Mouse (Mus musculus) spleen, adult 2 months (tissue): ENCODE data around the gene 4931409K22Rik. TPM values are rescaled to one million over a fixed set of nuclear protein-coding genes. Genes with fewer than 3 reads are reported as not detected.

Source experiments
- DNase-seq, 2 experiments: peaks; one replicate each; pipeline versions ENCODE4 v3.0.0 to v3.0.0-alpha.2; 2012 to 2021; ENCODE audit warnings: low spot score in 2 of 2, low read depth in 1 of 2
- H3K27ac ChIP-seq: fragments of 200-500 bp; 2 replicates; pipeline ENCODE4 v1.5.1; 2012; ENCODE audit warnings: low read length, inconsistent platforms; ENCODE audit not compliant: insufficient read depth
- H3K27me3 ChIP-seq: fragments of 200-500 bp; 2 replicates; pipeline ENCODE4 v1.6.1; 2012; ENCODE audit warnings: mild to moderate bottlenecking, moderate library complexity, low read length, inconsistent platforms; ENCODE audit not compliant: control insufficient read depth, insufficient read depth
- H3K36me3 ChIP-seq: fragments of 200-500 bp; 2 replicates; pipeline ENCODE4 v1.6.1; 2012; ENCODE audit warnings: mild to moderate bottlenecking, low read length, inconsistent platforms; ENCODE audit not compliant: control insufficient read depth, insufficient read depth
- H3K4me1 ChIP-seq: fragments of 200-500 bp; 2 replicates; pipeline ENCODE4 v1.6.1; 2011; ENCODE audit warnings: inconsistent platforms; ENCODE audit not compliant: control insufficient read depth, insufficient read depth, insufficient read length
- H3K4me3 ChIP-seq: fragments of 200-500 bp; 2 replicates; pipeline ENCODE4 v1.5.1; 2011; ENCODE audit warnings: mild to moderate bottlenecking, inconsistent platforms; ENCODE audit not compliant: insufficient read depth, insufficient read length; ENCODE audit errors: extremely low read depth
- CTCF ChIP-seq: fragments of 200-500 bp; IDR thresholded peaks from 2 replicates; pipeline ENCODE4 v1.5.1; 2011; ENCODE audit warnings: mild to moderate bottlenecking, inconsistent platforms; ENCODE audit not compliant: insufficient read depth, insufficient read length, insufficient replicate concordance; ENCODE audit errors: extremely low read depth
- POLR2A ChIP-seq: fragments of 200-500 bp; IDR thresholded peaks from 2 replicates; pipeline ENCODE4 v1.6.1; 2011; ENCODE audit warnings: low read depth, low read length, inconsistent platforms
- WGBS: fragments of 180-500 bp; shearing (Covaris S2); methylation state at CpG from one replicate; pipeline ENCODE4 v1.1.7; 2018; 5-methylcytosine and 5-hydroxymethylcytosine counted together
- polyA plus RNA-seq: library from polyadenylated mRNA; depleted of rRNA; stranded (reverse); fragments of >200 nt; gene quantifications from 2 replicates; pipeline ENCODE4 v1.2.3, GENCODE M21; 2012

The 4931409K22Rik gene
- polyA plus RNA-seq, 1 experiment = not detected

DNA sequence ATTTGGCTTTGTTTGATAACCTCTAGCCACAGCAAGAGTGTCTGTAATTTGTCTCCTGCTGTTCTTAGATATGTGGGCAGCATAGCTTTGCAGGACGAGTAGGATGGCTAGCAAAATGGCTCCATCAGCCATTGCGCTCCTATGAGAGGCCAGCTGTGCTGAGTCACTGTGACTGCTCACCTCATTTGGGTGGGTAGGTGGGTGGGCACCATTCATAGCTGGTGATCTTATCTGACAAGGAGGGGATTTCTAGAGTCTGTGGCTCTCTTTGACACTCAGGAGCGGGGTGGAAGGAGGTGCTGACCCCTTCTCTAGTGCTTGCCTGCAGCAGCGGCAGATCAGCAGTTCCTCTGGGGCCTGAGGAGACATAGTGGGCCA is 30.6 kb upstream of the 4931409K22Rik start:
- peaks cover 11% of the 10 kb centered on the region for H3K36me3 ChIP-seq
- H3K27ac ChIP-seq = no peak overlapping the region
- no peaks in the 10 kb centered on the region for H3K27me3 ChIP-seq
- H3K4me3 ChIP-seq = peak overlapping the region; percentile 90
- TF ChIP-seq POLR2A = no peak
- no peak for TF ChIP-seq CTCF
- H3K4me1 ChIP-seq = peaks cover 7% of the 10 kb centered on the region; the same call in 1 of the 2 replicates
- WGBS = 6% methylated on average over 4 of the region's 4 CpGs
- DNase-seq = no peak

DNA sequence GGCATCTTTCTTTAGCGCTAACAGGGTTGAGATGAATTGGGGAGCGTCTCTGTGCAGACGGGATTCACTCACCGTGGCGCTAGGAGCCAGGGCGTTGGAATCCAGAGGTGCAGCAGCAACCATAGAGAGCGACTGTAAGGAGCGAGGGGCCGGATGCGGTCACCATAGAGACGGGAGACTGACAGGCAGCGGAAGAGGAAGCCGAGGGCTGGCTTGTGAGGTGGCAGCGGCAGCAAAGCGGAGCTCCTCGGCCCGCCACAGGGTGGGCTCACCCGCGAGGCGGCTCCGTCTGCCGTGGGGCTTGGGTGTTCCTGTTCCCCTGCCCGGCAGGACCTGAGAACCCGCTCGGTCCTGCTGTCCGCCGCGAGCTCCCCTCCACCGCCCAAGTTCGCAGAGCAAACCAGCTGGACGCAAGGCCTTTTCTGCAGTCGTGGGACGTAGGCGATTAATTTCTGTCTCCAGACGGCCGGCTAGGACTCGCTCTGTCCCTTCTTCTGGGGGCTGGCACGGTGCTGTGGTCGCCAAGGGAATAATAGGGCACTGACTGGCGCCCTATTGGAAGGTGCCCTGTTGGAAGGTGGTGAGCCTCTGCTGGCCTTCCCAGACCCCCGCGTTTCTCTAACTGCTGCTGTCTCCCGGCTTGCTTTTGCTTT is 30.1 kb upstream of the 4931409K22Rik start, which contains the start of gene Chpf2:
TSS of gene Chpf2 (plus strand) at position 195 of the 653 bp plus-strand sequence.
- peaks cover 7% of the 10 kb centered on the region; the same call in 1 of the 2 replicates for H3K4me1 ChIP-seq
- peak within 1 kb of the TSS; percentile 90 for H3K4me3 ChIP-seq
- H3K36me3 ChIP-seq = peaks cover 11% of the 10 kb centered on the region
- H3K27me3 ChIP-seq = no peaks in the 10 kb centered on the region
- peak; percentile 63 to 81 for DNase-seq
- WGBS = under 1% methylated on average over 43 of the region's 43 CpGs
- TF ChIP-seq CTCF (no peak), POLR2A (peak; percentile 62)
- peak within 1 kb of the TSS; percentile 47; the same call in 1 of the 2 replicates for H3K27ac ChIP-seq

DNA sequence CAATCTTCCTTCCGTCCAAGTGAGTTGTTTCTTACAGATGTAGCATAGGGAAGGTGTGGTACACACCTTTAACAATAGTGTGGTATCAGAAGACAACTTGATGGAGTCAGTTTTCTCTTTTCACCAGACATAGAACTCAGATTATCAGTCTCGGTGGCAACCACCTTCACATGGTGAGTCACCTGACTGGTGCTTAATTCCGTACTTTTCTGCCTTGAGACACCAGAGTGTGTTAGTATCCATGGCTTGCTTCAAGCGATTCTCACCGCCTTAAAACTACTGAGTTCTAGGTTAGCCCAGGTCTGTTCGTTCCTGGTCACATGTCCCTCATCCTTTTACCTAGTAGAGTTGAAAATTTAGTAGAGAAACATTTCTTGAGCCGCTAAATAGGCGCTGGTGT is 29.5 kb upstream of the 4931409K22Rik start:
- no peak for TF ChIP-seq POLR2A
- TF ChIP-seq CTCF = no peak
- Histone ChIP-seq H3K4me1 (peaks cover 7% of the 10 kb centered on the region; the same call in 1 of the 2 replicates), H3K27ac (0 out of 2 replicates have a peak overlapping the region, but pooled peaks have one; percentile 10), H3K27me3 (no peaks in the 10 kb centered on the region), H3K4me3 (peak overlapping the region; percentile 90), H3K36me3 (peaks cover 7% of the 10 kb centered on the region; the same call in 1 of the 2 replicates)
- no peak for DNase-seq
- 7% methylated on average over 8 of the region's 8 CpGs for WGBS

- Histone ChIP-seq H3K27me3 (no peaks in the 10 kb centered on the region), H3K4me3 (peak overlapping the region; percentile 68; the same call in 1 of the 2 replicates), H3K36me3 (peaks cover 11% of the 10 kb centered on the region), H3K4me1 (peaks cover 2% of the 10 kb centered on the region; the same call in 1 of the 2 replicates), H3K27ac (peak overlapping the region; percentile 81; the same call in 1 of the 2 replicates)
- no peak for DNase-seq
- 20% methylated on average over 6 of the region's 6 CpGs for WGBS
- no peak for TF ChIP-seq CTCF
- TF ChIP-seq POLR2A = no peak
These were observed 21.7 kb upstream of the 4931409K22Rik start for GRCm38 (mm10) chr5:24578109-24578963.

- peak; percentile 99 for DNase-seq
- peaks cover 2% of the 10 kb centered on the region; the same call in 1 of the 2 replicates for H3K4me1 ChIP-seq
- H3K27me3 ChIP-seq = no peaks in the 10 kb centered on the region
- H3K27ac ChIP-seq = peak within 1 kb of the TSS; percentile 81
- WGBS = under 1% methylated on average over 48 of the region's 48 CpGs
- peaks cover 17% of the 10 kb centered on the region for H3K36me3 ChIP-seq
- H3K4me3 ChIP-seq = peak within 1 kb of the TSS; percentile 74
- TF ChIP-seq POLR2A = peak; percentile 72
- no peak for TF ChIP-seq CTCF
These were observed 20.7 kb upstream of the 4931409K22Rik start, which contains the start of gene Abcf2 for GRCm38 (mm10) chr5:24577183-24577929. Abcf2 (minus strand) TSS chr5:24577467.

- Histone ChIP-seq H3K27me3 (no peaks in the 10 kb centered on the region), H3K4me1 (peaks cover 2% of the 10 kb centered on the region; the same call in 1 of the 2 replicates), H3K4me3 (peak overlapping the region; percentile 74), H3K36me3 (peaks cover 20% of the 10 kb centered on the region), H3K27ac (peak overlapping the region; percentile 38; the same call in 1 of the 2 replicates)
- TF ChIP-seq CTCF = no peak
- peak in 1 of 2 experiments; percentile 31 for DNase-seq
- under 1% methylated on average over 32 of the region's 32 CpGs for WGBS
These were observed 20.2 kb upstream of the 4931409K22Rik start for GRCm38 (mm10) chr5:24576801-24577182.
